12 mouse cellular contexts compared by ENCODE assay signal in the genomic region with DNA sequence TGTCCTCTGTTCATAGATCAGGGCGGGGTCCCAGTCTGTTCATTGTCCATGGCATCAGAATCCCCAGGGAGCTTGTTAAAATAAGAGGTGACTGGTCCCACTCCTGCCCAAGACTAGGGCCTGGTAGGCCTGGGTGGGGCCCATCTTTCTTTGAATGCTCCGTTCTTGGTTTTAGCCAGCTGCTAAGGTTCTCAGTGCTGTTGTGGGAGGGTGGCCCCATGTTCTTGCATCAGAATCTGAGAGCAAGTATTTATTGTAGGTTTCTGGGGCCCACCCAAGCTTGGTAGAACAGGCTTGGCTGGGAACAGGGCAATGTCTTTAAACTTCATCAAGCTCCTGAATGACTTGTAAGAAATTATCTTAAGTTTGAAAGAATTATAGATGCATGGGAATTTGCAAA.
"Had no signal": no experiment of that assay in that cellular context is flagged by ENCODE, and none has a peak within 500 bp of the region (broad histone marks: within the 10 kb centered on the region; RNA-seq: fewer than 3 reads in every experiment).

No protein-coding gene starts in this region.

- H3K4me3 ChIP-seq: left cerebral cortex, adult 2 months; limb, embryonic 10.5 days; lung, embryonic 15.5 days; midbrain, embryonic 10.5 days; midbrain, embryonic 15.5 days had no signal

- H3K4me1 ChIP-seq: midbrain, embryonic 10.5 days; midbrain, embryonic 15.5 days had no signal

- H3K36me3 ChIP-seq: limb, embryonic 10.5 days; lung, embryonic 15.5 days; midbrain, embryonic 10.5 days; midbrain, embryonic 15.5 days had no signal

- H3K9ac ChIP-seq: lung, embryonic 15.5 days; midbrain, embryonic 15.5 days had no signal

- H3K4me2 ChIP-seq: liver, embryonic 11.5 days; lung, embryonic 15.5 days; midbrain, embryonic 15.5 days had no signal

- H3K27me3 ChIP-seq: lung, embryonic 15.5 days; midbrain, embryonic 15.5 days had no signal

- H3K9me3 ChIP-seq: limb, embryonic 10.5 days; lung, embryonic 15.5 days; midbrain, embryonic 10.5 days; midbrain, embryonic 15.5 days had no signal

- DNase-seq: kidney, adult 9 months; kidney, postnatal 14 days; right cerebral cortex, adult 18-20 months; right cerebral cortex, postnatal 25 days; thymus, adult 18-20 months; thymus, postnatal 14 days had no signal

- ATAC-seq: midbrain, embryonic 15.5 days had no signal

- H3K27ac ChIP-seq: left cerebral cortex, adult 2 months; limb, embryonic 10.5 days; lung, embryonic 15.5 days; midbrain, embryonic 10.5 days; midbrain, embryonic 15.5 days had no signal
